Mouse (Mus musculus) lung, adult 18-20 months (tissue): Measurements from ENCODE around the gene Gpr61.

Experiments
- DNase-seq, 2 experiments: peaks; one replicate each; pipeline ENCODE4 v3.0.0; 2022; ENCODE audit warnings: mixed read lengths in 2 of 2

Gpr61 gene

DNA sequence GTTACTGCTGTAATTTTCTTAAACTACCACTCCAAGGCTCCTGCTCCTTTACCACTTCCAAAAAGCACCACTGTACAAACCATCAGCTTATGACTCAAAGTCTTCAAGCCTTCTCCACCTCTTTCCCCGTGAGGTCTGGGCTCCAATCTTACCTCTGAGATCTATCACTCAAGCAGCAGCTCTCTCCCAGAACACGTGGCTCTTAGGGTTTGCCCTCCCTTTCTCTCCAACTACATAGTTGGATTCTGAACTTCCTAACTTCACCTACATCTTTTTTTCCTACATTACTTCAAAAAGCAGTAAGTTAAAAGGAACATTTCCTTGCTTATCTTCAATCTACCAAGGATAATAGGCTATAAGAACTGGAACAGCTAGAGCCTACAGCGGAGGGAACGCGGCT lies 26.2 kb downstream of the Gpr61 start:
- no peak for DNase-seq

- DNase-seq = no peak
These were observed 28.4 kb downstream of the Gpr61 start for GRCm38 (mm10) chr3:108126327-108126726.

DNA sequence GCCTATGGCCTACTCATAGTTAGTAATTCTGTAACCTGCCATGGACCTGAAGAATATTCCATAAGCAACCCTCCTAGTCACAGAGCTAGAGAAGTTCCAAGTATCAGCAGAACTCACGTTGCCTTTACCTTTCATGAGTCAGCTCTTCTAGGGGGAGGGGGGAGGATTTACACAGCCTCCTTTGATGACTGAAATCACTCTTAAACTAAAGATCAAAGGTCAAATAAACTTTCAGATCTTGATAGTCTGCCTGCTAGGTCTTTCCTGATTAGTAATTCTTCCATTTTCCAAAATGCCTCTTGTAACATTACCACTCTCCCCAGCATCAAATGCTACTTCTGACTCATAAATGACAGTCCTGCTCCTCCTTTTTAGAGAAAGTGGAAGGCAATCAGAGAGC lies 30.6 kb downstream of the Gpr61 start:
- no peak for DNase-seq

GRCm38 (mm10) chr3:108123242-108123641 lies 31.4 kb downstream of the Gpr61 start:
- DNase-seq = no peak

DNA sequence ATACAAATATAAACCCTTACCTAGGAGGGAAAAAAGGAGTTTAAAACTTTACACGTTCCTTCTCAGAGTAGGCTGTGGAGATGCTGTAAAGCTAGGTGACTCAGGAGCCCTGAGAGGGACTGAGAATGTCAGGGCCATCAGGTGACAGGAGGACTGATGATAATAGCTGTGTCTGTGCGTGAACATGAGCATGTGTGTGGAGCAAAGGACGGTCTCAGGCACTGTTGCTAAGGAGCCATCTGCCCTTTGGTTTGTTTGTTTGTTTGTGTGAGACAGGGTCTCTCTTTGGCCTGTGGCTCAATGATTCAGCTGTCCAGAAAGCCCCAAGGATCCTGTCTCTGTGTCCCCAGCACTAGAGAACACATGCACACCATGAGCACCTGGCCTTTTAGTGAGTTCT lies 33.6 kb downstream of the Gpr61 start:
- no peak for DNase-seq

- DNase-seq = no peak
These were observed 37.2 kb downstream of the Gpr61 start for GRCm38 (mm10) chr3:108117465-108117864.

DNA sequence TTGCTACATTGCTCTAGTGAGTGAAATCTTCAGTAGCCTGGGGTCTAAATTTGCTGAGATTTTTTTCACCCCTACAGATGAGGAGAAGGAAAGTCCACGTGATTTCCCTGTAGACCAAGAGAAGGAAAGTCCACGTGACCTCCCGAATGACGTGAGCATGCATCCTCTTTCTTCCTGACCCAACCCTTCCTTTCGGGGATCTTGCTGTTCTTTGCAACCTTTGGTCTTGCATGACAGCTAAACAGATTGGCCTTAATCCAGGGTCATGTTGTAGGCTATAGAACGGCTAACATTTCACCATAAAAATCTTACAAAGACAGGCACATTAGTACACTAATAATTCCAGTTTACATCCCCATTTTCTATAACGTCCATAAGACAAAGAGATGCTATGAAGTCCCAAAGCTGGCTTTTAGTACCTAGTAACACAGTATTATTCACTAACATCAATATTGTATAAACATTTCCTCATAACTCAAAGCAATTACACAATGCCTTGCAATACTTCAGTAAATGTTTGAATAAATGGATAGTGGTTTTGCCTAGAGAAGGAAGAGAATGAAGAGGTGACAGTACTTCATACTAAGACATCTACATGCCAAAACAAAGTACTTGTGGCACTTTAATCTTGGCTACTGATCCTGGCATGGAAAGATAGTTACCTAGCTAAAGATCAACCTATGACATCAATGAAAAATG lies 40.9 kb downstream of the Gpr61 start:
- DNase-seq = peak; percentile 41 to 66

- DNase-seq = no peak
These were observed 42.0 kb downstream of the Gpr61 start for GRCm38 (mm10) chr3:108112666-108113065.

DNA sequence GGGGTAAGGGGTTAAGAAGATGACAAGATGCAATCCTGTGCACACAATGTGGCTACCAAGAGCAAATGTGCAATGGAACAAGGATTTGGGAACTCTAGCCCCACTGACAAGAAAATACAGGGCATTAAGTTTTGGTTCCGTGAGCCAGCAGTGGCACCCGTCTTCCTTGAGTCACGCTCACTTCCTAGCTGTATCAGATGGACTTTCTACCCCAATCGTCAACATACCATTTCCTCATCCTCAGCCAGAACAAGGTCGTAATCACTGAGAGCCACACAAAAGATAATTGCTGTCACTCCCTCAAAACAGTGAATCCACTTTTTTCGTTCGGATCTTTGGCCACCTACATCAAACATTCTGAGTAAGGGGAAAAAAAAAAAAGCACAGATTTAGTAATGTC lies 42.4 kb downstream of the Gpr61 start:
- no peak for DNase-seq

DNA sequence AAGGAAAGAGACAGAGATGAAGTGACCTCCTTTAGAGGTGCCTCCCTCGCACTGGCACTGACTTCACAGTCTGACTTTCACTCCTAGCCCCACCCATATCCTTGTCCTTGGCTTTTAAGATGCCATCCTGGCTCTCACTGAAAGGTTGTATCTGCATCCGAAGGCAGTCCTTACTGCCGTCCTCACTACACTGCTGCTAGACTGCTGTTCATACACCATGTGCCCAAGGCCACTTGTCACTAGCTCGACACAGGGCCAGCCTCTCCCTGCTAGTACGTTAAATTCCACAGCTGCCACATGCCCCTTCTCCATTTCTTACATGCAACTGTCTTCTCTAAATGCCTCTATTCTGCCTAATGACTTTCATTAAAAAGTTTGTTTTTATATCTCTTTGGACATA lies 43.4 kb downstream of the Gpr61 start:
- DNase-seq = no peak

DNA sequence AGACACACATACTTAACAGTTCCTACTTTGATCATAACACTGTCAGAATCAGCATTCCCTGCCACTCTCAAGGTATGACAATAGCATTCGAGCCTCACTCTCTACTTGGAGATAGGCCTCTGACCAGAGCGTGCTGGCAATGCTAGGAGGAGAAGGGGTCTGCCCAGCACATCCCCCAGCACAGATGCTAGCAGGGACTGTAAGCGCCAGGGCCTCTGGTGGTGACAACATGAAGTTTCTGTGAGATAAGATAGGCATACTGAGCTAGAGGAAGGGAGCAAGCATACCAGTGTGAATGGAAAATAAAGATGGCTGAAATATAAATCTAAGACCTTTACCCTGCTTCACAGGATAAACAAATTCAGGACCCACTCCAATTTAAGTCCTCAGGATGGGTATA lies 49.4 kb downstream of the Gpr61 start:
- DNase-seq = no peak

DNA sequence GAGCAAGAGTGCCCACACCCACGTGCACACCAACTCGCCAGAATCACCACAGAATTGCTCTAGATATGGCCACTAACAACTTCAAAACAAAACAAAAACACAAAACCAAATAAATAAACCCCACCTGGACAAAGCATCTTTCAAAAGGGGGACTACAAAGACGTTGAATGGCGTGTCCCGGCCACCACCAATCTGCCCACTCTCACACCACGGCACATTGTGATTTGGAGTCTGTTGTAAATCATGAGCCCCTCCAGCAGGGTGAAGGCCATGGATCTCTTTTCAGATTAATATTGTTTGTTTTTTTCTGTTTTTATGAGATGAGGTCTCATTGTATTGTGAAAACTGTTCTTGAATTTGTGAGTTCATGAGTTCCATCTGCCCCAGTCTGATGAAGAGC lies 52.6 kb downstream of the Gpr61 start:
- DNase-seq = no peak

DNA sequence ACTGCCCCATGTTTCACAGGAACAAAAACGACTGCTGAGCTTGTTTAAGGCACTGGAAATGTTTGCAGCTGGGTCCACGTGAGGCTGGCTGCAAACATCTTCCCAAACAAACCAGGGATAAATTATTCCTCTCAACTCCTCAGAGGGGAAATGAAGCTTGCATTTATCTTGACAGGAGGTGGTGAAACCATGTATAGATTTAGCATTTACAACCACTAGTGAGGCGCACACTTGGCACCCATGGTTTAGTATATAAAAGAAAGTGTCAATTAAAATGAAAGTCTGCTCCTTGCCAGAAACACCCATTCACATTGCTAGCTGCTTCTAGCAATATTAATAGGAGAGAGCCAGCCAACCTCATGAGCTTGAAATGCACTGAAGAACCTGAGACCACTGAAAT lies 53.1 kb downstream of the Gpr61 start:
- DNase-seq = no peak
